In genomic region chr5:74292050-74292449, GRCm38 (mm10) we compare ENCODE assay signal across 9 mouse cellular contexts.
A peak's percentile ranks its signal among the peaks of the same experiment; 100 is the strongest.
DNase-seq lines count a peak whose midpoint lies in the region; ATAC-seq and TF ChIP-seq lines count a peak whose summit lies in the region.
"Had no signal": no experiment of that assay in that cellular context is flagged by ENCODE, and none has a peak within 500 bp of the region (broad histone marks: within the 10 kb centered on the region; RNA-seq: fewer than 3 reads in every experiment).

No protein-coding gene starts in this region.

- no peaks in the 10 kb centered on the region for H3K79me2 ChIP-seq in CH12.LX (replicated peaks; ENCODE audit: control insufficient read depth, extremely low read depth, insufficient read depth, poor library complexity, severe bottlenecking)

- 0 out of 2 replicates have a peak, but pooled peaks have one; percentile 45 for ATAC-seq in forebrain, embryonic 13.5 days

- dilution Hi-C loops in CH12.LX (cut with MboI; ENCODE audit: extremely low pct_ligation_motif_present, extremely low pct_unique_long_range_greater_than_20kb, low sequenced_read_pairs): no loop called here

- no peak overlapping the region for H3K27ac ChIP-seq in forebrain, embryonic 13.5 days
- no peak overlapping the region for H3K27ac ChIP-seq in forebrain, embryonic 10.5 days
- no peak overlapping the region for H3K27ac ChIP-seq in layer of hippocampus, adult 2 months
- H3K27ac ChIP-seq in CH12.LX (ENCODE audit: insufficient read depth, low read depth): no peak overlapping the region
- no peak overlapping the region for H3K27ac ChIP-seq in limb, embryonic 10.5 days

- TF ChIP-seq EP300 in CH12.LX (IDR thresholded peaks at IDR 0.05; ENCODE audit: low read length): no peak

- no peaks in the 10 kb centered on the region for H3K36me3 ChIP-seq in forebrain, embryonic 13.5 days (ENCODE audit: poor library complexity, severe bottlenecking)
- H3K36me3 ChIP-seq in forebrain, embryonic 10.5 days (replicated peaks): no peaks in the 10 kb centered on the region
- no peaks in the 10 kb centered on the region for H3K36me3 ChIP-seq in CH12.LX (replicated peaks in 1 of 2; ENCODE audit: control insufficient read depth in 1 of 2, insufficient read depth in 1 of 2, low read length in 1 of 2)
- H3K36me3 ChIP-seq in limb, embryonic 10.5 days: no peaks in the 10 kb centered on the region

- H3K9me3 ChIP-seq in forebrain, embryonic 13.5 days (replicated peaks): no peaks in the 10 kb centered on the region
- no peaks in the 10 kb centered on the region for H3K9me3 ChIP-seq in forebrain, embryonic 10.5 days
- no peaks in the 10 kb centered on the region for H3K9me3 ChIP-seq in CH12.LX (replicated peaks; ENCODE audit: low read length)
- no peaks in the 10 kb centered on the region for H3K9me3 ChIP-seq in limb, embryonic 10.5 days (replicated peaks)

- H3K4me2 ChIP-seq in forebrain, embryonic 13.5 days: no peak overlapping the region
- H3K4me2 ChIP-seq in CH12.LX (ENCODE audit: insufficient read depth, low read depth, poor library complexity, severe bottlenecking): no peak overlapping the region

- H3K4me1 ChIP-seq in forebrain, embryonic 13.5 days: peaks cover 11% of the 10 kb centered on the region; the same call in 1 of the 2 replicates
- peaks cover 26% of the 10 kb centered on the region for H3K4me1 ChIP-seq in forebrain, embryonic 10.5 days
- H3K4me1 ChIP-seq in CH12.LX (ENCODE audit: control insufficient read depth in 1 of 2, insufficient read depth in 2 of 2): peaks cover under 1 to 6% of the 10 kb centered on the region in 2 experiments; a peak in 2 of 4 replicates
- H3K4me1 ChIP-seq in limb, embryonic 10.5 days: peaks cover 20% of the 10 kb centered on the region; the same call in 1 of the 2 replicates

- TF ChIP-seq CTCF in layer of hippocampus, adult 2 months (conservative IDR thresholded peaks at IDR 0.05): peak; percentile 52
- TF ChIP-seq CTCF in CH12.LX (conservative IDR thresholded peaks at IDR 0.05 in 1 of 2, IDR thresholded peaks at IDR 0.05 in 1 of 2; ENCODE audit: low read depth in 2 of 2, low read length in 2 of 2): peak in 1 of 2 experiments; percentile 56; a peak in 2 of 4 replicates

- in situ Hi-C loops in CH12.LX (cut with MboI; ENCODE audit: low pct_ligation_motif_present, low pct_unique_long_range_greater_than_20kb, low sequenced_read_pairs): no loop called here

- no peak for TF ChIP-seq POLR2A in CH12.LX (IDR thresholded peaks at IDR 0.05; ENCODE audit: low read depth, low read length)

- WGBS in forebrain, embryonic 13.5 days: 73% methylated on average over 2 of the region's 2 CpGs
- WGBS in forebrain, embryonic 10.5 days: 86% methylated on average over 2 of the region's 2 CpGs
- WGBS in limb, embryonic 10.5 days: 83% methylated on average over 2 of the region's 2 CpGs

- no peak overlapping the region for H3K4me3 ChIP-seq in forebrain, embryonic 13.5 days
- H3K4me3 ChIP-seq in forebrain, embryonic 10.5 days: no peak overlapping the region
- H3K4me3 ChIP-seq in layer of hippocampus, adult 2 months: no peak overlapping the region
- no peak overlapping the region for H3K4me3 ChIP-seq in CH12.LX (replicated peaks in 1 of 3; ENCODE audit: low read depth in 2 of 3, low read length in 2 of 3, poor library complexity in 1 of 3)
- no peak overlapping the region for H3K4me3 ChIP-seq in limb, embryonic 10.5 days

- H3K27me3 ChIP-seq in forebrain, embryonic 13.5 days: no peaks in the 10 kb centered on the region
- H3K27me3 ChIP-seq in forebrain, embryonic 10.5 days (ENCODE audit: poor library complexity, severe bottlenecking): no peaks in the 10 kb centered on the region
- H3K27me3 ChIP-seq in CH12.LX (replicated peaks): no peaks in the 10 kb centered on the region
- H3K27me3 ChIP-seq in limb, embryonic 10.5 days (ENCODE audit: low read depth, poor library complexity, severe bottlenecking): no peaks in the 10 kb centered on the region

- H3K9ac ChIP-seq in forebrain, embryonic 13.5 days: no peak overlapping the region
- H3K9ac ChIP-seq in CH12.LX (ENCODE audit: insufficient read depth, low read depth): no peak overlapping the region

- no peak for DNase-seq in forebrain, embryonic 10.5 days (ENCODE audit: extremely low spot score, low spot score)
- DNase-seq in layer of hippocampus, adult 2 months (ENCODE audit: low spot score in 2 of 2): no peak
- no peak for DNase-seq in layer of hippocampus, adult 9-10 months (ENCODE audit: low spot score)
- DNase-seq in CH12.LX (ENCODE audit: extremely low read depth): no peak
- DNase-seq in brain, adult 2 months (ENCODE audit: low read depth, low spot score): peak; percentile 36
- DNase-seq in c-Kit-positive CD71-positive TER-119-positive erythroid progenitor cells, embryonic 14.5 days (ENCODE audit: low spot score): no peak
- DNase-seq in limb, embryonic 10.5 days (ENCODE audit: low spot score): no peak
- DNase-seq: thymus, postnatal 36 days had no signal

- peak; percentile 58 for TF ChIP-seq RAD21 in CH12.LX (IDR thresholded peaks at IDR 0.05; ENCODE audit: low read depth, low read length)

TF ChIP-seq in CH12.LX, 34 proteins besides CTCF, POLR2A, EP300 and RAD21:
- peak; percentile 35 for TF ChIP-seq SMC3 (IDR thresholded peaks at IDR 0.05; ENCODE audit: low read depth, low read length)
- TF ChIP-seq TCF12 (IDR thresholded peaks at IDR 0.05; ENCODE audit: low read depth, low read length): no peak
